Mouse (Mus musculus): ENCODE measurements around the gene Large1. TPM values are rescaled to one million over a fixed set of nuclear protein-coding genes. Genes with fewer than 3 reads are reported as not detected.
"Not testable (repeated sequence)": the region's sequence is repeated elsewhere in the genome, so short reads cannot be mapped to it uniquely, and the experiment has no call there.

Gene Large1
- polyA plus RNA-seq, 1 experiment = 8.4 TPM

- no peaks in the 10 kb centered on the region for H3K4me1 ChIP-seq (ENCODE audit: control insufficient read depth, insufficient read depth, low read length)
- no peak overlapping the region for H3K4me3 ChIP-seq (ENCODE audit: insufficient read depth, low read length)
- no peak overlapping the region for H3K27ac ChIP-seq (ENCODE audit: insufficient read depth, low read depth, low read length)
- TF ChIP-seq POLR2A (IDR thresholded peaks at IDR 0.05; ENCODE audit: borderline replicate concordance, low read depth, low read length) (no peak), CTCF (IDR thresholded peaks at IDR 0.05; ENCODE audit: low read depth, low read length) (no peak)
These were observed 217.9 kb downstream of the Large1 start for GRCm38 (mm10) chr8:73135397-73135796.

DNA sequence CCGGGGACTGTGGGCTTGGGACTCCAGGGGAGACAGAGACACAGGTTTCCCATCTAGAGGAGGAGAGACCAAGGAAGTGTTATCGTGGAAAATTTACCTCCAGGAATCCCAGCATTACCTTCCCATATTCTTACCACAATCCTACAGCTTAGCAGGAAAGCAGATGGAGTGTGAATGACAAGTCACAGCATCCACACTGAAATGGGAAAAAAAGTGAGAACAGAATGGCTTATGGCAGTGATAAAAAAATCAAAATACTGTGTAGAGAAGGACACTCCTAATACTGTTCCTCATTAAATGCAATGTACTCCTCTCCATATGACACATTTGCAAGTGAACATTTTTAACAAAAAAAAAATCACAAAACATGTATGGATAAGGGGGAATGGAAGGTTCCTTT is 221.3 kb downstream of the Large1 start:
- TF ChIP-seq CTCF (IDR thresholded peaks at IDR 0.05; ENCODE audit: low read depth, low read length) (no peak), POLR2A (IDR thresholded peaks at IDR 0.05; ENCODE audit: borderline replicate concordance, low read depth, low read length) (no peak)
- Histone ChIP-seq H3K27ac (ENCODE audit: insufficient read depth, low read depth, low read length) (no peak overlapping the region), H3K4me3 (ENCODE audit: insufficient read depth, low read length) (no peak overlapping the region), H3K4me1 (ENCODE audit: control insufficient read depth, insufficient read depth, low read length) (no peaks in the 10 kb centered on the region)

DNA sequence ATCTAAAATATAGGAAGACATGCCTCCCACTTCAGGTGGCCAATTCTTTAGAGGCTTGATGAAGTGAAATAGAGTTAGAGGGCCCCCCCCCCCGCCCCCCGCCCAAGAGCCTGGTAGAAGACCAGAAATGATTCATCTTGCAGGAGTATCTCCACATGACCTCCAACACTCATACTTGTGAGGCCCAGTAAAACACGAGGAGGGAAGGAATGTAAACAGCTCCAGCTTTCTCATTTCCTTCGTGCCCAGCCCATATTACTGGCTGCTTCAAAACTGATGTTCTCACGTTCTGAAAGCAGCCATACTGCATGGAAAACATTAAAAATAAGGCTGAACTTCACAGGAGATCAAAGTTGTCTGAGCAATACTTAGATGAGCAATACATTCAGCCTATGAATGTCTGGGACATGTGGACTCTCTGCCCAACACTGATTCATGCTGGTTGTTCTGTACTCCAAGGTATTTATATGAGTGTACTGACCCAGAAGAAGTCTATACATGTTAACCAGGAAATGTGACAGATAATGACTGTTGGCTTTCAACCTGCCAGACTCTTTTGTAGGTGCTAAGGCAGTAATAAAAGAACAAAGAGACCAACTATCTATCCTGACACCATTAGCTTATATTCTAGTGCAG is 229.4 kb downstream of the Large1 start:
- H3K27ac ChIP-seq (ENCODE audit: insufficient read depth, low read depth, low read length) = no peak overlapping the region
- no peak for TF ChIP-seq CTCF (IDR thresholded peaks at IDR 0.05; ENCODE audit: low read depth, low read length)
- no peak for TF ChIP-seq POLR2A (IDR thresholded peaks at IDR 0.05; ENCODE audit: borderline replicate concordance, low read depth, low read length)
- no peak overlapping the region for H3K4me3 ChIP-seq (ENCODE audit: insufficient read depth, low read length)
- no peaks in the 10 kb centered on the region for H3K4me1 ChIP-seq (ENCODE audit: control insufficient read depth, insufficient read depth, low read length)

DNA sequence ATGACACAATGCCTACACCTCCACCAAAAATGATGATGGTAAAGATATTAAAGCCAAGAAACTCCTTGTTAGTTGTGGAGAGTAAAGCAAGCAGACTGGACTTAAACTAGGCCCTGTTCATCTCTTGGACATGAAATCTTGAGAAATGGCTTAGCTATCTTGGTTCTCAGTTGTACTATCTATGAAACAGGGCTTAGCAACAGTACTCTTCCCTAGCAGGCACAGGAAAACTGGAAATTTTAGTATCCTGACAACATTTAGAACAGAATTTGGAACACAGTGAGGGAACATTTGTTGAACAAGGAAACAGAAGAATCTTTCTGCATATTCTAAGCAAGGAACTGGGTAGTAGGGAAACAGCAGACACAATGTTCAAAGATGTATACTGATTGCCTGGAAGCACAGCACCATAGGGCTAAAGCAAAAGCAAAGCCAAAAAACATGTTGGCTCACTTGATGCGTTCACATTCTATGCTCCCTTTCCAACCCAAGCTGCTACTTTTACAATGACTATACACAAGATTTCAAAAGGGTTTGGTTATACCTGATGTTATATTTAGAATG is 240.9 kb downstream of the Large1 start:
- TF ChIP-seq POLR2A (IDR thresholded peaks at IDR 0.05; ENCODE audit: borderline replicate concordance, low read depth, low read length) (no peak), CTCF (IDR thresholded peaks at IDR 0.05; ENCODE audit: low read depth, low read length) (no peak)
- Histone ChIP-seq H3K27ac (ENCODE audit: insufficient read depth, low read depth, low read length) (no peak overlapping the region), H3K4me3 (ENCODE audit: insufficient read depth, low read length) (no peak overlapping the region), H3K4me1 (ENCODE audit: control insufficient read depth, insufficient read depth, low read length) (no peaks in the 10 kb centered on the region)

DNA sequence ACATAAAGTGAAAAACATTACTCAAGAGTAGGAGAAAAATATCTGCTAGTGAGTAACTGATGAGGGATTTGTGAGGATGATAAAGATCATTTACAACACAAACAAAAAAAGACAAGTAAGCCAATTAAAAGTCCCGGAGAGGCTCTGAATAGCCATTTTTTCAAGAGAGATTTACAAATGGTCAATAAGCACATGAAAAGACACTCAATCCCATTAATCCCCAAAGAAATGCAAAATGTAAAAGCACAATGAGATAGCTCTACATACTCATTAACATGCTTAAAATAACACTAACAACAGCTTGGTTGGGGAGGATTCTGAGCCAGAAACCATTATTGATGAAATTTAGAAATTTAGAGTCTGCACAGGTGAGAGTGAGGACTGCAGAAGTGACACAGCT is 249.3 kb downstream of the Large1 start:
- Histone ChIP-seq H3K27ac (ENCODE audit: insufficient read depth, low read depth, low read length) (no peak overlapping the region), H3K4me3 (ENCODE audit: insufficient read depth, low read length) (no peak overlapping the region), H3K4me1 (ENCODE audit: control insufficient read depth, insufficient read depth, low read length) (no peaks in the 10 kb centered on the region)
- TF ChIP-seq CTCF (IDR thresholded peaks at IDR 0.05; ENCODE audit: low read depth, low read length) = no peak
- no peak for TF ChIP-seq POLR2A (IDR thresholded peaks at IDR 0.05; ENCODE audit: borderline replicate concordance, low read depth, low read length)

DNA sequence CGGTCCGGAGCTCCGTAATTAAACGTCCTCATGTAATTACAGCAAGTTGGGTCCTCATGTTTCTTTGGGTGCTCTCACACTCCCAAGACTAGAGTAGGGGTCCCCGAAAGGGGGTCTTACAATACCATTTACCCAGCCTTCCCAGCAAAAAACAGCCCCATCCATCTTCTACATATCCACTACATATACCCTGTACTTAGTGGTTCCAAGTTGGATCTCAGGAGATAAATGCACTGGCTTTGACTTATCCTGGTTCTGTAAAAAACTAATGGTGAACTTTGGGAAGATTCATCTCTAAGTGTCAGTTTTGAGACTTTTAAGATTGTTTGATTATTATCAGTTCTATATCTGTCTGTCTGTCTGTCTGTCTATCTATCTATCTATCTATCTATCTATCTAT is 252.3 kb downstream of the Large1 start:
- TF ChIP-seq POLR2A (IDR thresholded peaks at IDR 0.05; ENCODE audit: borderline replicate concordance, low read depth, low read length) (no peak), CTCF (IDR thresholded peaks at IDR 0.05; ENCODE audit: low read depth, low read length) (no peak)
- Histone ChIP-seq H3K4me1 (ENCODE audit: control insufficient read depth, insufficient read depth, low read length) (no peaks in the 10 kb centered on the region), H3K4me3 (ENCODE audit: insufficient read depth, low read length) (no peak overlapping the region), H3K27ac (ENCODE audit: insufficient read depth, low read depth, low read length) (no peak overlapping the region)

GRCm38 (mm10) chr8:73100607-73101006 is 252.7 kb downstream of the Large1 start:
- not testable (repeated sequence) for H3K4me3 ChIP-seq (ENCODE audit: insufficient read depth, low read length); H3K27ac ChIP-seq (ENCODE audit: insufficient read depth, low read depth, low read length)

DNA sequence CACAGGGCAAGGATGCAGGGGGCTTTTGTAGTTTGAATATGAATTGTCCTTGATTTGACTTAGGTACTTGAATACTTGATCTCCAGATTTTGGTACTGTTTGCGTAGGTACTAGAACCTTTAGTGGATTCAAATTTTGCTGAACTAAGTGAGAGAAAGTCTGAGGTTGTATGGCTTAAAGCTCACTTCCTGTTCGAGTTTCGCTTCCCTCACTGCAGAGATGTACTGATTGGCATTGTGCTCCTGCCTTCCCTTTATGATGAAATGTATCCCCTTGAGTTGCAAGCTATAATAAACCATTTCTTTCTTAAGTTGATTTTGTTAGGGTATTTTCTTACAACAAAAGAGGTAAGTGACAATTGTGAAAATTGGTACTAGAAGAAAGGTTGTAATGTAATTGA is 253.8 kb downstream of the Large1 start:
- Histone ChIP-seq H3K4me3 (ENCODE audit: insufficient read depth, low read length) (no peak overlapping the region), H3K4me1 (ENCODE audit: control insufficient read depth, insufficient read depth, low read length) (no peaks in the 10 kb centered on the region), H3K27ac (ENCODE audit: insufficient read depth, low read depth, low read length) (no peak overlapping the region)
- TF ChIP-seq POLR2A (IDR thresholded peaks at IDR 0.05; ENCODE audit: borderline replicate concordance, low read depth, low read length) (no peak), CTCF (IDR thresholded peaks at IDR 0.05; ENCODE audit: low read depth, low read length) (no peak)

More at GRCm38 (mm10) chr8:73100607-73101006, 252.7 kb downstream of the Large1 start:
- not testable (repeated sequence) for H3K4me1 ChIP-seq (ENCODE audit: control insufficient read depth, insufficient read depth, low read length)

DNA sequence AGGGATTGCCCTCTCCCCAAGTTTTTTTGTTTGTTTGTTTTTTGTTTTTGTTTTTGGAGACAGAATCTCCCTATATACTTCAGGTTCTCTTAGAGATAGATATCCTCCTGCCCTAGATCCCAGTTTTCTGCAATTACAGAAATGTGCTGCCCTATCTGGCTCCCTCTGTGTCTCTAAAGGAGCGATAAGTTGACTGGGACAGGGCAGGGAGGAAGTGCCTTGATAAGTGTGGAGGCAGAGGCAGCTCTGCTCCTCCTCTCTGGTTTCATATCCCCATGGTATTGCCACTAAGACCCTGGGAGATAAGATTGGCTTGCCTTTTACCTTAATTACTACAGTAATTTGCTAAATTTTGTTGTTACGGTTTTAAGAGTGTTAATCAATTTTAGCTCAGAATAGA is 256.4 kb downstream of the Large1 start:
- TF ChIP-seq CTCF (IDR thresholded peaks at IDR 0.05; ENCODE audit: low read depth, low read length) (no peak), POLR2A (IDR thresholded peaks at IDR 0.05; ENCODE audit: borderline replicate concordance, low read depth, low read length) (no peak)
- no peaks in the 10 kb centered on the region for H3K4me1 ChIP-seq (ENCODE audit: control insufficient read depth, insufficient read depth, low read length)
- no peak overlapping the region for H3K4me3 ChIP-seq (ENCODE audit: insufficient read depth, low read length)
- no peak overlapping the region for H3K27ac ChIP-seq (ENCODE audit: insufficient read depth, low read depth, low read length)

GRCm38 (mm10) chr8:73077746-73078145 is 275.6 kb downstream of the Large1 start:
- not testable (repeated sequence) for H3K27ac ChIP-seq (ENCODE audit: insufficient read depth, low read depth, low read length); H3K4me3 ChIP-seq (ENCODE audit: insufficient read depth, low read length); H3K4me1 ChIP-seq (ENCODE audit: control insufficient read depth, insufficient read depth, low read length)

- no peaks in the 10 kb centered on the region for H3K4me1 ChIP-seq (ENCODE audit: control insufficient read depth, insufficient read depth, low read length)
- no peak overlapping the region for H3K4me3 ChIP-seq (ENCODE audit: insufficient read depth, low read length)
- TF ChIP-seq POLR2A (IDR thresholded peaks at IDR 0.05; ENCODE audit: borderline replicate concordance, low read depth, low read length) = no peak
- no peak for TF ChIP-seq CTCF (IDR thresholded peaks at IDR 0.05; ENCODE audit: low read depth, low read length)
- H3K27ac ChIP-seq (ENCODE audit: insufficient read depth, low read depth, low read length) = no peak overlapping the region
These were observed 291.9 kb downstream of the Large1 start for GRCm38 (mm10) chr8:73061410-73061809.

Measured in bone marrow macrophage, adult 2 months (primary cell).